Mouse (Mus musculus) liver, embryonic 16.5 days (tissue): ENCODE results near the gene Zfyve27. TPM values are rescaled to one million over a fixed set of nuclear protein-coding genes. Genes with fewer than 3 reads are reported as not detected.

Experiments
- ATAC-seq: fragments of 200-750 bp; cut with Nextera tagmentation; 2 replicates; pipeline ENCODE4 v1.8.0; 2017; ENCODE audit warnings: low read depth, mild to moderate bottlenecking, moderate number of reproducible peaks, moderate library complexity
- H3K27ac ChIP-seq: fragments of 300-500 bp; sonication (generic); 2 replicates; pipeline ENCODE4 v1.5.1; 2014; ENCODE audit warnings: mild to moderate bottlenecking, low read length
- H3K27me3 ChIP-seq: fragments of 300-500 bp; sonication (generic); 2 replicates; pipeline ENCODE4 v1.6.1; 2014; ENCODE audit warnings: low read depth, low read length, mixed read lengths; ENCODE audit not compliant: control insufficient read depth, insufficient read depth
- H3K36me3 ChIP-seq: fragments of 300-500 bp; sonication (generic); 2 replicates; pipeline ENCODE4 v1.6.1; 2014; ENCODE audit warnings: mild to moderate bottlenecking; ENCODE audit not compliant: control insufficient read depth, insufficient read depth
- H3K4me1 ChIP-seq: fragments of 300-500 bp; sonication (generic); 2 replicates; pipeline ENCODE4 v1.6.1; 2014; ENCODE audit warnings: low read depth, low read length, mixed read lengths; ENCODE audit not compliant: control insufficient read depth
- H3K4me2 ChIP-seq: fragments of 300-500 bp; sonication (generic); 2 replicates; pipeline ENCODE4 v1.6.1; 2014; ENCODE audit warnings: low read depth, low read length, mixed read lengths
- H3K4me3 ChIP-seq: fragments of 300-500 bp; sonication (generic); 2 replicates; pipeline ENCODE4 v1.5.1; 2014; ENCODE audit warnings: low read depth, mild to moderate bottlenecking, low read length
- H3K9ac ChIP-seq: fragments of 300-500 bp; sonication (generic); 2 replicates; pipeline ENCODE4 v1.6.1; 2014; ENCODE audit warnings: low read depth, low read length
- H3K9me3 ChIP-seq: fragments of 300-500 bp; sonication (generic); replicated peaks from 2 replicates; pipeline ENCODE4 v1.6.1; 2016; ENCODE audit warnings: low read length; ENCODE audit not compliant: control insufficient read depth
- WGBS: fragments of 180-500 bp; shearing (Covaris S2); extraction: QIAGEN DNeasy Blood & Tissue Kit; methylation state at CpG from one replicate; pipeline ENCODE4 v1.1.7; 2014; ENCODE audit not compliant: insufficient replicate concordance; 5-methylcytosine and 5-hydroxymethylcytosine counted together
- polyA plus RNA-seq: library from polyadenylated mRNA; unstranded; fragments of >200 nt; fragmentation: Nextera tagmentation; extraction: Ambion mirVana; gene quantifications from 2 replicates; pipeline ENCODE4 v1.2.1, GENCODE M21; 2015

Gene Zfyve27
- polyA plus RNA-seq, 1 experiment from 2014 or later, result 9.9 TPM

- Histone ChIP-seq H3K4me2 (no peak overlapping the region), H3K27ac (no peak overlapping the region), H3K9me3 (no peaks in the 10 kb centered on the region)
These were observed 26.0 kb downstream of the Zfyve27 start for GRCm38 (mm10) chr19:42189735-42190134.

GRCm38 (mm10) chr19:42190494-42190893 lies 26.7 kb downstream of the Zfyve27 start:
- H3K4me1 ChIP-seq, result no peaks in the 10 kb centered on the region
- H3K27ac ChIP-seq, result no peak overlapping the region
- H3K4me2 ChIP-seq, result no peak overlapping the region
- no peaks in the 10 kb centered on the region for H3K27me3 ChIP-seq
- no peaks in the 10 kb centered on the region for H3K9me3 ChIP-seq
- 20% methylated on average over 5 of the region's 5 CpGs for WGBS
- H3K4me3 ChIP-seq, result no peak overlapping the region
- H3K36me3 ChIP-seq, result peaks cover 14% of the 10 kb centered on the region
- no peak overlapping the region for H3K9ac ChIP-seq
- no peak for ATAC-seq

More at GRCm38 (mm10) chr19:42189735-42190134, 26.0 kb downstream of the Zfyve27 start:
- Histone ChIP-seq H3K27me3 (no peaks in the 10 kb centered on the region), H3K36me3 (peaks cover 17% of the 10 kb centered on the region), H3K9ac (no peak overlapping the region), H3K4me3 (no peak overlapping the region), H3K4me1 (no peaks in the 10 kb centered on the region)
- 62% methylated on average over 4 of the region's 4 CpGs for WGBS
- ATAC-seq, result no peak

- no peak overlapping the region for H3K4me3 ChIP-seq
- peaks cover 3% of the 10 kb centered on the region; the same call in 1 of the 2 replicates for H3K27me3 ChIP-seq
- no peak overlapping the region for H3K27ac ChIP-seq
- H3K4me2 ChIP-seq, result no peak overlapping the region
- WGBS, result 86% methylated on average over 2 of the region's 2 CpGs
- H3K36me3 ChIP-seq, result peaks cover 13% of the 10 kb centered on the region
- no peaks in the 10 kb centered on the region for H3K4me1 ChIP-seq
- no peak overlapping the region for H3K9ac ChIP-seq
- no peaks in the 10 kb centered on the region for H3K9me3 ChIP-seq
- ATAC-seq, result no peak
These were observed 29.6 kb downstream of the Zfyve27 start for GRCm38 (mm10) chr19:42193311-42193710.

- Histone ChIP-seq H3K4me3 (no peak overlapping the region), H3K9ac (no peak overlapping the region), H3K9me3 (no peaks in the 10 kb centered on the region), H3K4me1 (no peaks in the 10 kb centered on the region), H3K36me3 (peaks cover 4% of the 10 kb centered on the region), H3K4me2 (no peak overlapping the region), H3K27ac (no peak overlapping the region), H3K27me3 (peaks cover 32% of the 10 kb centered on the region)
- WGBS, result 46% methylated on average over 4 of the region's 4 CpGs
- no peak for ATAC-seq
These were observed 32.6 kb downstream of the Zfyve27 start for GRCm38 (mm10) chr19:42196378-42196777.

- no peak overlapping the region for H3K27ac ChIP-seq
- H3K4me2 ChIP-seq, result no peak overlapping the region
- H3K9ac ChIP-seq, result no peak overlapping the region
- H3K4me1 ChIP-seq, result no peaks in the 10 kb centered on the region
- H3K4me3 ChIP-seq, result no peak overlapping the region
- peaks cover 39% of the 10 kb centered on the region for H3K27me3 ChIP-seq
- no peak for ATAC-seq
- H3K9me3 ChIP-seq, result no peaks in the 10 kb centered on the region
- H3K36me3 ChIP-seq, result no peaks in the 10 kb centered on the region
- WGBS, result 49% methylated on average over 4 of the region's 4 CpGs
These were observed 33.3 kb downstream of the Zfyve27 start for GRCm38 (mm10) chr19:42197066-42197465.

GRCm38 (mm10) chr19:42198026-42198425 lies 34.3 kb downstream of the Zfyve27 start:
- H3K4me2 ChIP-seq, result no peak overlapping the region
- no peak overlapping the region for H3K9ac ChIP-seq
- no peak overlapping the region for H3K4me3 ChIP-seq
- H3K4me1 ChIP-seq, result no peaks in the 10 kb centered on the region
- peaks cover 49% of the 10 kb centered on the region for H3K27me3 ChIP-seq
- WGBS, result 47% methylated on average over 11 of the region's 11 CpGs
- H3K9me3 ChIP-seq, result no peaks in the 10 kb centered on the region
- H3K27ac ChIP-seq, result no peak overlapping the region
- no peak for ATAC-seq
- no peaks in the 10 kb centered on the region for H3K36me3 ChIP-seq

GRCm38 (mm10) chr19:42201696-42202381 lies 38.1 kb downstream of the Zfyve27 start, which contains the start of gene Sfrp5:
Gene Sfrp5, minus strand, starts transcription at chr19:42202252.
- H3K27ac ChIP-seq, result no peak within 1 kb of the TSS
- no peaks in the 10 kb centered on the region for H3K4me1 ChIP-seq
- H3K27me3 ChIP-seq, result peaks cover 51% of the 10 kb centered on the region
- H3K4me3 ChIP-seq, result no peak within 1 kb of the TSS
- H3K9ac ChIP-seq, result no peak within 1 kb of the TSS
- 3% methylated on average over 60 of the region's 60 CpGs for WGBS
- no peaks in the 10 kb centered on the region for H3K9me3 ChIP-seq
- H3K4me2 ChIP-seq, result no peak within 1 kb of the TSS
- no peak for ATAC-seq
- no peaks in the 10 kb centered on the region for H3K36me3 ChIP-seq

- H3K9me3 ChIP-seq, result no peaks in the 10 kb centered on the region
- H3K36me3 ChIP-seq, result no peaks in the 10 kb centered on the region
- ATAC-seq, result no peak
- WGBS, result 25% methylated on average over 8 of the region's 8 CpGs
- peaks cover 51% of the 10 kb centered on the region for H3K27me3 ChIP-seq
- no peak overlapping the region for H3K4me3 ChIP-seq
- no peak overlapping the region for H3K9ac ChIP-seq
- no peak overlapping the region for H3K27ac ChIP-seq
- no peaks in the 10 kb centered on the region for H3K4me1 ChIP-seq
- no peak overlapping the region for H3K4me2 ChIP-seq
These were observed 38.7 kb downstream of the Zfyve27 start for GRCm38 (mm10) chr19:42202467-42202866.

- H3K9ac ChIP-seq, result no peak overlapping the region
- 59% methylated on average over 4 of the region's 4 CpGs for WGBS
- H3K36me3 ChIP-seq, result no peaks in the 10 kb centered on the region
- no peak overlapping the region for H3K27ac ChIP-seq
- H3K9me3 ChIP-seq, result no peaks in the 10 kb centered on the region
- H3K27me3 ChIP-seq, result peaks cover 39% of the 10 kb centered on the region
- ATAC-seq, result no peak
- H3K4me3 ChIP-seq, result no peak overlapping the region
- no peak overlapping the region for H3K4me2 ChIP-seq
- no peaks in the 10 kb centered on the region for H3K4me1 ChIP-seq
These were observed 40.6 kb downstream of the Zfyve27 start for GRCm38 (mm10) chr19:42204306-42204705.
